Mouse (Mus musculus) intestine, postnatal 0 days (tissue): ENCODE data around the gene Gast. TPM values are rescaled to one million over a fixed set of nuclear protein-coding genes. Genes with fewer than 3 reads are reported as not detected.
"Not testable (repeated sequence)": the region's sequence is repeated elsewhere in the genome, so short reads cannot be mapped to it uniquely, and the experiment has no call there.

Source experiments
- ATAC-seq: fragments of 200-750 bp; cut with Nextera tagmentation; 2 replicates; pipeline ENCODE4 v1.8.0; 2017; ENCODE audit warnings: mild to moderate bottlenecking, moderate TSS enrichment, moderate library complexity
- H3K27ac ChIP-seq: fragments of 300-500 bp; sonication (generic); 2 replicates; pipeline ENCODE4 v1.5.1; 2014; ENCODE audit warnings: mild to moderate bottlenecking, low read depth, low read length, moderate library complexity
- H3K27me3 ChIP-seq: fragments of 300-500 bp; sonication (generic); replicated peaks from 2 replicates; pipeline ENCODE4 v1.6.1; 2014; ENCODE audit warnings: low read length, mixed read lengths; ENCODE audit not compliant: control insufficient read depth, insufficient read depth
- H3K36me3 ChIP-seq: fragments of 300-500 bp; sonication (generic); 2 replicates; pipeline ENCODE4 v1.6.1; 2014; ENCODE audit warnings: mild to moderate bottlenecking, moderate library complexity; ENCODE audit not compliant: control insufficient read depth, insufficient read depth
- H3K4me1 ChIP-seq: fragments of 300-500 bp; sonication (generic); replicated peaks from 2 replicates; pipeline ENCODE4 v1.6.1; 2014; ENCODE audit warnings: antibody characterized with exemption, low read length, mixed read lengths; ENCODE audit not compliant: control insufficient read depth, insufficient read depth
- H3K4me2 ChIP-seq: fragments of 300-500 bp; sonication (generic); replicated peaks from 2 replicates; pipeline ENCODE4 v1.6.1; 2014; ENCODE audit warnings: low read depth, mild to moderate bottlenecking, moderate library complexity
- H3K4me3 ChIP-seq: fragments of 300-500 bp; sonication (generic); 2 replicates; pipeline ENCODE4 v1.5.1; 2014; ENCODE audit warnings: low read depth, low read length
- H3K9ac ChIP-seq: fragments of 300-500 bp; sonication (generic); 2 replicates; pipeline ENCODE4 v1.6.1; 2014; ENCODE audit warnings: mild to moderate bottlenecking, low read depth, low read length
- H3K9me3 ChIP-seq: fragments of 300-500 bp; sonication (generic); 2 replicates; pipeline ENCODE4 v1.6.1; 2016; ENCODE audit warnings: mixed run types; ENCODE audit not compliant: control insufficient read depth
- CTCF ChIP-seq: sonication (generic); IDR thresholded peaks from 2 replicates; pipeline ENCODE4 v1.5.1; 2016; ENCODE audit warnings: low read depth, mild to moderate bottlenecking, control low read depth, antibody characterized with exemption, moderate library complexity
- WGBS: fragments of 180-500 bp; shearing (Covaris S2); extraction: QIAGEN DNeasy Blood & Tissue Kit; methylation state at CpG from one replicate; pipeline ENCODE4 v1.1.7; 2014; 5-methylcytosine and 5-hydroxymethylcytosine counted together
- polyA plus RNA-seq: library from polyadenylated mRNA; unstranded; fragments of >200 nt; fragmentation: Nextera tagmentation; extraction: Ambion mirVana; gene quantifications from 2 replicates; pipeline ENCODE4 v1.2.1, GENCODE M21; 2015

Gene Gast
- polyA plus RNA-seq, 1 experiment from 2014 or later = 1.1 TPM

DNA sequence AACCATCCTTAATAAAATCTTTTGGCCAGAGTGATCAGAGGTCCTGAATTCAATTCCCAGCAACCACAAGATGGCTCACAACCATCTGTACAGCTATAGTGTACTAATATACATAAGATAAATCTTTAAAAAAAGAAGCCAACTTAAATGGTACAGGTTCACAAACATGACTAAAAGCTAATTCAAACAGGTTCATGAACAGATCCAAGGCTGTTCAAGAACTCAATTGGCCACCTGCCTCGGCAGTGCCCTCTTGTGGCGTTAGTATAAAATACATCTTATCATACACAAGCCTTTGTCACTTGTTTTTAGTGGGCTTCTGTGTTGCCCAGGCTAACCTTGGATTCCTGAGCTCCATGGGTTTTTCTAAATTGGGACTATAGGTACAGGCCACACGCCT is 10.6 kb upstream of the Gast start:
- 24% methylated on average over 3 of the region's 3 CpGs for WGBS
- no peaks in the 10 kb centered on the region for H3K4me1 ChIP-seq
- H3K9me3 ChIP-seq = no peaks in the 10 kb centered on the region
- ATAC-seq = no peak
- H3K27me3 ChIP-seq = no peaks in the 10 kb centered on the region
- peak; percentile 87 for TF ChIP-seq CTCF
- H3K4me3 ChIP-seq = no peak overlapping the region
- no peak overlapping the region for H3K4me2 ChIP-seq
- H3K27ac ChIP-seq = no peak overlapping the region
- H3K9ac ChIP-seq = no peak overlapping the region
- peaks cover 19% of the 10 kb centered on the region for H3K36me3 ChIP-seq

DNA sequence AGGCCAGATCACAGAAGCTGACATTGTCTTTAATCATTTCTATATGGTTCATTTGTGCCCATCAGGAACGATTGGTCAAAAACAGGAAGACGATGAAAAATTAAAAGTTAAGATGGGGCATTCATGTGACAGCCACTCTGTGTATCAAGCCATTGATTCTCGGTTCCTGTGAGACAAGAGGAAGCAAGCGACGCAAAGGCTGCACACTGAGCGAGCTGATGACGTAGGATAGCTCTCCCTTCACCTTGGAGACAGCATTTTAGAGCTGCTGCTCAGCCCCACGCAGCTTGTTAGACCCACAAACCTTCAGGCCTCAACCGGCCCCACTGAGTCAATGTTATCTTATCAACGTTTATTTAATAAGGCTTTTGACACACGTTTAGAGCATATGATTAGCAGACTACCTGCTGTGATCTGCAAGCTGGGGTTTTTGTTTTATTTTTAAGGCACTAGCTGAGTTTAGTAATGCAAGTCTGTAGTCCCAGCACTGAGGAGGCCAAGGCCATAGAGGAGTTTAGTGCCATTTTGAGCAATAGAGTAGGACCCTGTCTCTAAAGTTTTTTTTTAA is 9.1 kb upstream of the Gast start:
- H3K4me2 ChIP-seq = no peak overlapping the region
- no peak overlapping the region for H3K27ac ChIP-seq
- no peaks in the 10 kb centered on the region for H3K9me3 ChIP-seq
- H3K36me3 ChIP-seq = peaks cover 19% of the 10 kb centered on the region
- ATAC-seq = no peak
- H3K9ac ChIP-seq = no peak overlapping the region
- no peaks in the 10 kb centered on the region for H3K27me3 ChIP-seq
- TF ChIP-seq CTCF = no peak
- no peak overlapping the region for H3K4me3 ChIP-seq
- no peaks in the 10 kb centered on the region for H3K4me1 ChIP-seq
- WGBS = 60% methylated on average over 11 of the region's 11 CpGs

DNA sequence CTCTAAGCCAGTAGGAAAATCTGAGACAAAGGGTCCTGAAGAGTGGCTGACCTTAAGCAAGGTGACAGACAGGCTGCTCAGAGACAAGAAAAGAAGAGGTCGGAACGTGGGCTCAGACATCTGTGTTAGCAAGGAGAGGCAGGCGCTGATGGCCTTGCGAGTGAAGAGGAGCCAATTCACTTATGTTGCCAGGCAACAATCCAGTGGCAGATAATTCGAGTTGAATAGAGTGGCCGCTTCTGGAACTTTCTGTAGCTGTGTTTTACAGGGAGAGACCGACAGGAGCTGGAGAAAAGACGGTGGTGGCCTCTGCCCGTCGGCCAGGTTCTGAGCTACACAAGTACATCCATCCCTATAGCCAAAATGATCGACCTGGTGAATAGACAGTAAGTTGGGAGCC is 6.9 kb upstream of the Gast start:
- Histone ChIP-seq H3K27ac (no peak overlapping the region), H3K9me3 (no peaks in the 10 kb centered on the region), H3K4me3 (no peak overlapping the region), H3K27me3 (no peaks in the 10 kb centered on the region), H3K4me1 (no peaks in the 10 kb centered on the region), H3K4me2 (no peak overlapping the region), H3K36me3 (peaks cover 4% of the 10 kb centered on the region), H3K9ac (no peak overlapping the region)
- ATAC-seq = no peak
- 70% methylated on average over 11 of the region's 11 CpGs for WGBS
- no peak for TF ChIP-seq CTCF

DNA sequence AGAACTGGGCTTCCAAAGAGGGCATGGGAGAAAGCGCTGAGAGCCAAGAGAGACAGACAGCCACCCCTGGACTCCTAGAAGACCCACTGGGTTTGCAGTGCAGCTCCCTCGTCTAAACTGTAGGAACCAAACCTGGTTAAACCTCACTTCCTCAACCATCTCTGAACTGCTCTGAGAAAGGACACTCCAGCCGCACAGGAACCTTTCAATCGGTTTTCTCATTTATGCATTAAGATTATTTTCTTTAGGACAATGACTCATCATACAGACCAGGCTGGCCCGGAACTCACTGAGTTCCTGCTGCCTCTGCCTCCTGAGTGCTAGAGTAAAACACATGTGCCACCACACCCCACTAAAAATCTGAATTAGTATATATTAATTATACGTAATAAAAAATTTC is 6.4 kb upstream of the Gast start:
- no peaks in the 10 kb centered on the region for H3K27me3 ChIP-seq
- no peak overlapping the region for H3K27ac ChIP-seq
- no peak for ATAC-seq
- no peak overlapping the region for H3K4me2 ChIP-seq
- no peaks in the 10 kb centered on the region for H3K9me3 ChIP-seq
- no peak overlapping the region for H3K9ac ChIP-seq
- H3K4me1 ChIP-seq = no peaks in the 10 kb centered on the region
- no peak overlapping the region for H3K4me3 ChIP-seq
- TF ChIP-seq CTCF = no peak
- 80% methylated on average over 6 of the region's 6 CpGs for WGBS
- H3K36me3 ChIP-seq = no peaks in the 10 kb centered on the region

DNA sequence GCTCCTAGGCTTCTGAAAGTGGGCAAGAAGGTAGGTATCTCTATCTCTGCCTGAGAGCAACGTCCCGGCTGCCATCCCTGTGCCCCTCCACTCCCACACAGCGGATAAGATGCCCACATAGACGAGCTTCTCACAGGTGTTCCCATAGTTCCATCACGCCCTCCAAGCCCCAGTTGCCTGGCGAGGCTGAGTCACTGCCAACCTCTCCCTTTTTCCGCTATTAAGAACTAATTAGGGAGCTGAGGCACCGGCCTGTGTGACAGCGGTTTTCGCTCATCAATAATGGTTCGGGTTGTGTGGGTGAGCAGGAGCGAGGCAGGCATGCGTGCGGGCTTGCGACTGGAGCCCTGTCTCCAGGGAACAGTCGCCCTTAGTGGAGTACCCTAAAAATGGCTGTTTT is 4.0 kb upstream of the Gast start:
- Histone ChIP-seq H3K4me1 (no peaks in the 10 kb centered on the region), H3K27me3 (no peaks in the 10 kb centered on the region), H3K4me3 (no peak overlapping the region), H3K9ac (no peak overlapping the region), H3K36me3 (no peaks in the 10 kb centered on the region), H3K27ac (no peak overlapping the region), H3K9me3 (no peaks in the 10 kb centered on the region), H3K4me2 (no peak overlapping the region)
- ATAC-seq = no peak
- no peak for TF ChIP-seq CTCF
- 64% methylated on average over 16 of the region's 16 CpGs for WGBS

DNA sequence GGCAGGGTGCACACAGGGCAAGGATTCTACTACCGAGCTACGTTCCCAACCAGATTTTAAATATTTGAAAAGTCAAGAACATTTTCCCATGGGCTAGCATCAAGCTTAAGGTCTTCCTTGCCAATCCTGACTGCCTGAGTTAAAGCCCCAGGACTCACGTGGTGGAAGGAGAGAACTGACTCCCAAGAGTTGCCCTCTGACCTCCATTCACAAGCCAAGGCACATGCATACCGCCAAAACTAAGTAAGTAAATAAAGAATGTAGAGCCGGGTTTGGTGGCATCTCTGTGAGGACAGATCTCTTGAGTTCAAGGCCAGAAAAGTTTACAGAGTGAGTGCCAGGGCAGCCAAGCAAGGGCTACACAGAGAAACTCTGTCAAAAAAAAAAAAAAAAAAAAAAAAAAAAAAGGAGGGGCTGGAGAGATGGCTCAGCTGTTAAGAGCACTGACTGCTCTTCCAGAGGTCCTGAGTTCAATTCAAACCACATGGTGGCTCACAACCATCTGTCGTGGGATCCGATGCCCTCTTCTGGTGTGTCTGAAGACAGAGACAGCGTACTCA is 3.3 kb upstream of the Gast start:
- not testable (repeated sequence) for H3K36me3 ChIP-seq, ATAC-seq, H3K27me3 ChIP-seq, H3K4me2 ChIP-seq, H3K9ac ChIP-seq, H3K9me3 ChIP-seq, H3K27ac ChIP-seq, H3K4me3 ChIP-seq, H3K4me1 ChIP-seq
- WGBS = 53% methylated on average over 8 of the region's 8 CpGs
